Mouse (Mus musculus): ENCODE data around the gene Glra1. TPM values are rescaled to one million over a fixed set of nuclear protein-coding genes. Genes with fewer than 3 reads are reported as not detected.
A peak's percentile ranks its signal among the peaks of the same experiment; 100 is the strongest.

Glra1 gene
- polyA plus RNA-seq, 1 experiment from 2014 or later = not detected

DNA sequence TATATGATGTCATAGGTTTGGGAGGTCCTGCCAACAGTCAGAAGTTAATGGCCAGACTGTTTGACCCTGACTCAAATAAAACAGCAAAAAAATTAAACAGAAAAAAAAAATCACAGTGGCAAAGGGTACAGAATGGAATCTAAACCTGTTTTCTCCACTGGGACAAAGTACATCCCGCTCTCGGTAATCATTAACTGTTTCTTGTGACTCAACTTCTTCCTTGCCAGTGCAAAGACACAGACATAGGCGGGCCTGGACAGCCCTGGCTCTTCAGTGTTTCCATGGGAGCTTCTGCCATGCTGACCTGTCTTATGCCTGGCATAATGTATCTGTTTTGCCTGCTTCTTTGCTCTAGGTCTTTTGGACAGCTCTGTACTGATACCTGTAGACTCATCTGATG, 142.8 kb downstream of the Glra1 start:
- H3K9me3 ChIP-seq = no peaks in the 10 kb centered on the region
- WGBS = 52% methylated on average over 3 of the region's 3 CpGs
- no peak overlapping the region for H3K4me3 ChIP-seq (replicated peaks)
- no peak overlapping the region for H3K9ac ChIP-seq
- no peak for ATAC-seq
- peak overlapping the region; percentile 59 for H3K27ac ChIP-seq
- no peaks in the 10 kb centered on the region for H3K36me3 ChIP-seq
- H3K27me3 ChIP-seq (replicated peaks) = no peaks in the 10 kb centered on the region
- H3K4me2 ChIP-seq (replicated peaks) = peak overlapping the region; percentile 17; the same call in 1 of the 2 replicates
- H3K4me1 ChIP-seq (replicated peaks) = peaks cover 8% of the 10 kb centered on the region

DNA sequence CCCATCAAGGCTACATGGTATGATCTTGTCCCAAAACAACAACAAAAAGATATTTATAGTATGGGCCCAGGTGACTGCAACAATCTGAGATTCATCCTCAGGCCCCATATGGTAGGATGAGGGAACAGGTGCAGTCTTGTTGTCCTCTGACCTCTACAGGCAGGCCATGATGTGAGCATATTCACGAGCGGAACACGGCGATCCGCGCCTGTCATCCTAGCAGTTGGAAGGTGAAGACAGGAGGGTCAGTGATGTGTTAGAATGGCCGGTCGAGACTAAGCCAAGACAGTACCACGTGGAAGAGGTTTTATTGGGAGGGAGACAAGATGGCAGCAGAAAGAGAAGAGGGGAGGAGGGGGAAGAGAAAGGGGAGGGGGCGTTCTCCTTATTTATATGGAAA, 143.3 kb downstream of the Glra1 start:
- ATAC-seq = no peak
- no peak overlapping the region for H3K4me3 ChIP-seq (replicated peaks)
- no peaks in the 10 kb centered on the region for H3K9me3 ChIP-seq
- WGBS = 78% methylated on average over 10 of the region's 10 CpGs
- 0 out of 2 replicates have a peak overlapping the region, but pooled peaks have one; percentile 1 for H3K4me2 ChIP-seq (replicated peaks)
- peak overlapping the region; percentile 59 for H3K27ac ChIP-seq
- no peaks in the 10 kb centered on the region for H3K36me3 ChIP-seq
- no peak overlapping the region for H3K9ac ChIP-seq
- H3K4me1 ChIP-seq (replicated peaks) = peaks cover 13% of the 10 kb centered on the region
- H3K27me3 ChIP-seq (replicated peaks) = no peaks in the 10 kb centered on the region

Other genes starting within 250 kb of the Glra1 start
- 1,532 and 1,545 TPM in 2 replicates for gene Sparc, start 185.0 kb downstream of the Glra1 start, polyA plus RNA-seq (2015; fragmentation: Nextera tagmentation; extraction: Ambion mirVana)
- 370 and 402 TPM in 2 replicates for gene Atox1, start 147.0 kb downstream of the Glra1 start, polyA plus RNA-seq (2015; fragmentation: Nextera tagmentation; extraction: Ambion mirVana)
- gene G3bp1, start 138.5 kb downstream of the Glra1 start, polyA plus RNA-seq (2015; fragmentation: Nextera tagmentation; extraction: Ambion mirVana) = 163 and 179 TPM in 2 replicates

Data from intestine, embryonic 15.5 days (tissue).